Mouse (Mus musculus) heart, postnatal 0 days (tissue): ENCODE measurements around the gene Kcp. TPM values are rescaled to one million over a fixed set of nuclear protein-coding genes. Genes with fewer than 3 reads are reported as not detected.

Experiments
- ATAC-seq: fragments of 200-750 bp; cut with Nextera tagmentation; 2 replicates; pipeline ENCODE4 v1.8.0; 2017; ENCODE audit warnings: low read depth, moderate number of reproducible peaks, moderate library complexity; ENCODE audit not compliant: insufficient read depth
- DNase-seq: peaks from one replicate; pipeline ENCODE4 v3.0.0-alpha.2; 2016; ENCODE audit warnings: low spot score
- H3K27ac ChIP-seq: fragments of 300-500 bp; sonication (generic); 2 replicates; pipeline ENCODE4 v1.5.1; 2014; ENCODE audit warnings: low read depth, mild to moderate bottlenecking
- H3K27me3 ChIP-seq: fragments of 300-500 bp; sonication (generic); 2 replicates; pipeline ENCODE4 v1.6.1; 2014; ENCODE audit warnings: low read length, mixed read lengths; ENCODE audit not compliant: control insufficient read depth, insufficient read depth
- H3K36me3 ChIP-seq: fragments of 300-500 bp; sonication (generic); replicated peaks from 2 replicates; pipeline ENCODE4 v1.6.1; 2014; ENCODE audit warnings: low read length, mixed read lengths; ENCODE audit not compliant: control insufficient read depth, insufficient read depth
- H3K4me1 ChIP-seq: fragments of 300-500 bp; sonication (generic); 2 replicates; pipeline ENCODE4 v1.6.1; 2014; ENCODE audit warnings: antibody characterized with exemption; ENCODE audit not compliant: control insufficient read depth, insufficient read depth
- H3K4me2 ChIP-seq: fragments of 300-500 bp; sonication (generic); 2 replicates; pipeline ENCODE4 v1.6.1; 2014; ENCODE audit warnings: low read depth, mild to moderate bottlenecking, low read length, moderate library complexity
- H3K4me3 ChIP-seq: fragments of 300-500 bp; sonication (generic); 2 replicates; pipeline ENCODE4 v1.5.1; 2014; ENCODE audit warnings: low read depth, low read length
- H3K9ac ChIP-seq: fragments of 300-500 bp; sonication (generic); replicated peaks from 2 replicates; pipeline ENCODE4 v1.6.1; 2014; ENCODE audit warnings: low read depth, low read length, mixed read lengths
- H3K9me3 ChIP-seq: fragments of 300-500 bp; sonication (generic); replicated peaks from 2 replicates; pipeline ENCODE4 v1.6.1; 2016; ENCODE audit warnings: low read length; ENCODE audit not compliant: control insufficient read depth
- CTCF ChIP-seq: IDR thresholded peaks from 2 replicates; pipeline ENCODE4 v1.5.1; 2016; ENCODE audit warnings: antibody characterized with exemption, control low read depth, low read depth
- EP300 ChIP-seq: IDR thresholded peaks from 2 replicates; pipeline ENCODE4 v1.6.1; 2016; ENCODE audit warnings: antibody characterized with exemption, low read depth
- WGBS: fragments of 180-500 bp; shearing (Covaris S2); extraction: QIAGEN DNeasy Blood & Tissue Kit; methylation state at CpG from one replicate; pipeline ENCODE4 v1.1.7; 2014; 5-methylcytosine and 5-hydroxymethylcytosine counted together
- polyA plus RNA-seq: library from polyadenylated mRNA; unstranded; fragments of >200 nt; fragmentation: Nextera tagmentation; extraction: Ambion mirVana; gene quantifications from 2 replicates; pipeline ENCODE4 v1.2.1, GENCODE M21; 2015
- total RNA-seq: library from RNA; depleted of rRNA; stranded (reverse); fragments of >200 nt; gene quantifications from 2 replicates; pipeline ENCODE4 v1.2.3, GENCODE M21; 2014; ENCODE audit warnings: low replicate concordance

The Kcp gene
- total and polyA plus RNA-seq, 2 experiments from 2014 or later = 4.2 to 17.9 TPM

GRCm38 (mm10) chr6:29449858-29450257 is 57.9 kb downstream of the Kcp start:
- no peak overlapping the region for H3K27ac ChIP-seq
- H3K9ac ChIP-seq = no peak overlapping the region
- ATAC-seq (no peak), DNase-seq (no peak)
- no peaks in the 10 kb centered on the region for H3K9me3 ChIP-seq
- H3K27me3 ChIP-seq = no peaks in the 10 kb centered on the region
- no peak overlapping the region for H3K4me3 ChIP-seq
- H3K4me2 ChIP-seq = no peak overlapping the region
- peaks cover 99% of the 10 kb centered on the region for H3K36me3 ChIP-seq
- no peak for TF ChIP-seq CTCF
- TF ChIP-seq EP300 = no peak
- H3K4me1 ChIP-seq = no peaks in the 10 kb centered on the region
- WGBS = 33% methylated on average over 4 of the region's 4 CpGs

DNA sequence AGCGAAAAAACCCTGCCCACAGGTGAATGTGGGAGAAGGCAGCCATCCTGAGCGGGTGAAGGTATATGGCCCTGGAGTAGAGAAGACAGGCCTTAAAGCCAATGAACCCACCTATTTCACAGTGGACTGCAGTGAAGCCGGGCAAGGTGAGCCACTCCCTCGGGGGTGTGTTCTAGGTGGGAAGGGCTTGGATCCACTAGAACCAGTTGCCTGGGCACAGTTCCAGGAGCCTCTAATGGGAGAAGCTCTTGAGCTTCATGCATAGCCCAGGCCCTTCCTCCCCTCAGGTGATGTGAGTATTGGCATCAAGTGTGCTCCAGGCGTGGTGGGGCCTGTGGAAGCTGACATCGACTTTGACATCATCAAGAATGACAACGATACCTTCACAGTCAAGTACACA is 62.4 kb downstream of the Kcp start:
- no peaks in the 10 kb centered on the region for H3K9me3 ChIP-seq
- TF ChIP-seq EP300 (no peak), CTCF (no peak)
- ATAC-seq (no peak; the same call in 1 of the 2 replicates), DNase-seq (no peak)
- no peak overlapping the region for H3K9ac ChIP-seq
- H3K27me3 ChIP-seq = no peaks in the 10 kb centered on the region
- no peak overlapping the region for H3K4me3 ChIP-seq
- WGBS = 79% methylated on average over 7 of the region's 7 CpGs
- H3K4me2 ChIP-seq = no peak overlapping the region
- H3K4me1 ChIP-seq = no peaks in the 10 kb centered on the region
- H3K27ac ChIP-seq = no peak overlapping the region
- H3K36me3 ChIP-seq = peaks cover 99% of the 10 kb centered on the region

DNA sequence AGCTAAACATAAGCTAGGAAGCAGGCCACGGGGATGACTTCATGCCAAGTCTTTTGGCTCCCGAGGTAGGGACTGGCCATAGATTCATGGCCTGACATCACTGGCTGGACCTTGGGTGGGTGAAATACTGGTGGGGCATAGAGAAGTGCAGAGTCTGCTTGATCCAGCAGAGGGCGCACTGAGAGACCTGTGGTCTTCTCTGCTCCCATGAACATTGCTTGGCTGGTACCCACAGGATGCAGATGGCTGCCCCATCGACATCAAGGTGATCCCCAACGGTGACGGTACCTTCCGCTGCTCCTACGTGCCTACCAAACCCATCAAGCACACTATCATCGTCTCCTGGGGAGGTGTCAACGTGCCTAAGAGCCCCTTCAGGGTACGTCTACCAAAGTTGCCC is 63.0 kb downstream of the Kcp start:
- peaks cover 99% of the 10 kb centered on the region for H3K36me3 ChIP-seq

DNA sequence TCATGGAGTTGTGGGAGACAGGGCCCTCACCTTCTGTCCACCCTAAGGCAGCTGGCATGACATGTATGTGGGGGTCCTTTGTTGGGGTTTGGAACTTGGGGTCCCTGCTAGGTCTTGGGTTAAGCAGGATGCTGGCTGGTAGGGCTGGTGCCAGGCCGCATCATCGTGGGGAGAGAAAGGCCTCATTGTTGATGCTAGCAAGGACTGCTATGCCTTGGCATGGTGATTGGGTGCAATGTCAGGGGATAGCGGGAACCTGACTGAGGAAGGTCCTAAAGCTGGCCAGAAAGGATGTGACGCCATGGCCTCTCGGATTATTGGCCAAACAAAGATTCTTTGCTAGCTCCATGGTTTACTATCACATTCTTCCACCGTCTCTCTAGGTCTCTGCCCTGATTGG is 68.0 kb downstream of the Kcp start:
- no peaks in the 10 kb centered on the region for H3K9me3 ChIP-seq

More for the DNA sequence above, 63.0 kb downstream of the Kcp start:
- Histone ChIP-seq H3K27ac (no peak overlapping the region), H3K4me3 (no peak overlapping the region), H3K4me1 (no peaks in the 10 kb centered on the region), H3K4me2 (no peak overlapping the region), H3K9ac (no peak overlapping the region), H3K9me3 (no peaks in the 10 kb centered on the region), H3K27me3 (no peaks in the 10 kb centered on the region)
- peak; percentile 70 for TF ChIP-seq CTCF
- no peak for TF ChIP-seq EP300
- ATAC-seq (peak; percentile 43; the same call in 1 of the 2 replicates), DNase-seq (peak; percentile 30)
- 57% methylated on average over 11 of the region's 11 CpGs for WGBS

GRCm38 (mm10) chr6:29439251-29439650 is 68.5 kb downstream of the Kcp start:
- TF ChIP-seq EP300 = no peak
- TF ChIP-seq CTCF = no peak
- ATAC-seq (no peak), DNase-seq (no peak)
- WGBS = 69% methylated on average over 4 of the region's 4 CpGs
- Histone ChIP-seq H3K9ac (no peak overlapping the region), H3K4me2 (no peak overlapping the region), H3K4me3 (no peak overlapping the region), H3K36me3 (peaks cover 69% of the 10 kb centered on the region), H3K4me1 (peaks cover 19% of the 10 kb centered on the region), H3K27ac (no peak overlapping the region), H3K9me3 (no peaks in the 10 kb centered on the region), H3K27me3 (no peaks in the 10 kb centered on the region)

More for the DNA sequence above, 68.0 kb downstream of the Kcp start:
- no peak for TF ChIP-seq CTCF
- TF ChIP-seq EP300 = no peak
- ATAC-seq (no peak), DNase-seq (no peak)
- WGBS = 89% methylated on average over 6 of the region's 6 CpGs
- no peak overlapping the region for H3K4me3 ChIP-seq
- no peak overlapping the region for H3K27ac ChIP-seq
- peaks cover 74% of the 10 kb centered on the region for H3K36me3 ChIP-seq
- no peak overlapping the region for H3K9ac ChIP-seq
- H3K27me3 ChIP-seq = no peaks in the 10 kb centered on the region
- no peak overlapping the region for H3K4me2 ChIP-seq
- H3K4me1 ChIP-seq = peaks cover 19% of the 10 kb centered on the region

- Histone ChIP-seq H3K4me1 (peaks cover 28% of the 10 kb centered on the region), H3K27ac (peak overlapping the region; percentile 96), H3K4me2 (peak overlapping the region; percentile 79), H3K4me3 (peak overlapping the region; percentile 72), H3K36me3 (peaks cover 41% of the 10 kb centered on the region), H3K27me3 (no peaks in the 10 kb centered on the region), H3K9me3 (no peaks in the 10 kb centered on the region), H3K9ac (peak overlapping the region; percentile 82; the same call in 1 of the 2 replicates)
- 8% methylated on average over 11 of the region's 11 CpGs for WGBS
- ATAC-seq (peak; percentile 34), DNase-seq (peak; percentile 85)
- TF ChIP-seq CTCF (no peak), EP300 (no peak)
Measured at GRCm38 (mm10) chr6:29436461-29436934, 71.3 kb downstream of the Kcp start.
